Mouse (Mus musculus) hindbrain, embryonic 11.5 days (tissue): ENCODE results near the gene Cbll1. TPM values are rescaled to one million over a fixed set of nuclear protein-coding genes. Genes with fewer than 3 reads are reported as not detected.
"Not testable (repeated sequence)": the region's sequence is repeated elsewhere in the genome, so short reads cannot be mapped to it uniquely, and the experiment has no call there.

ENCODE experiments used
- ATAC-seq: fragments of 200-750 bp; cut with Nextera tagmentation; 2 replicates; pipeline ENCODE4 v1.8.0; 2017; ENCODE audit warnings: mild to moderate bottlenecking, moderate TSS enrichment, moderate library complexity; ENCODE audit not compliant: low FRiP score
- DNase-seq: peaks from one replicate; pipeline ENCODE4 v3.0.0-alpha.2; 2015; ENCODE audit warnings: low spot score
- H3K27ac ChIP-seq: fragments of 300-500 bp; sonication (generic); 2 replicates; pipeline ENCODE4 v1.5.1; 2014; ENCODE audit warnings: mild to moderate bottlenecking, low read depth, low read length
- H3K27me3 ChIP-seq: fragments of 300-500 bp; sonication (generic); 2 replicates; pipeline ENCODE4 v1.6.1; 2014; ENCODE audit warnings: mild to moderate bottlenecking, low read length, moderate library complexity, mixed read lengths; ENCODE audit not compliant: control insufficient read depth, insufficient read depth
- H3K36me3 ChIP-seq: fragments of 300-500 bp; sonication (generic); 2 replicates; pipeline ENCODE4 v1.6.1; 2014; ENCODE audit warnings: mild to moderate bottlenecking, low read length, moderate library complexity, mixed read lengths; ENCODE audit not compliant: control insufficient read depth, insufficient read depth
- H3K4me1 ChIP-seq: fragments of 300-500 bp; sonication (generic); replicated peaks from 2 replicates; pipeline ENCODE4 v1.6.1; 2014; ENCODE audit warnings: low read length, mixed read lengths; ENCODE audit not compliant: control insufficient read depth, insufficient read depth
- H3K4me2 ChIP-seq: fragments of 300-500 bp; sonication (generic); replicated peaks from 2 replicates; pipeline ENCODE4 v1.6.1; 2014; ENCODE audit warnings: mild to moderate bottlenecking, low read depth, low read length
- H3K4me3 ChIP-seq: fragments of 300-500 bp; sonication (generic); 2 replicates; pipeline ENCODE4 v1.5.1; 2014; ENCODE audit warnings: low read depth, low read length
- H3K9ac ChIP-seq: fragments of 300-500 bp; sonication (generic); 2 replicates; pipeline ENCODE4 v1.6.1; 2014; ENCODE audit warnings: low read depth, low read length
- H3K9me3 ChIP-seq: fragments of 300-500 bp; sonication (generic); 2 replicates; pipeline ENCODE4 v1.6.1; 2016; ENCODE audit warnings: low read length; ENCODE audit not compliant: control insufficient read depth
- WGBS: fragments of 180-500 bp; shearing (Covaris S2); extraction: QIAGEN DNeasy Blood & Tissue Kit; methylation state at CpG from one replicate; pipeline ENCODE4 v1.1.7; 2014; 5-methylcytosine and 5-hydroxymethylcytosine counted together
- polyA plus RNA-seq: library from polyadenylated mRNA; unstranded; fragments of >200 nt; fragmentation: Nextera tagmentation; extraction: Ambion mirVana; gene quantifications from 2 replicates; pipeline ENCODE4 v1.2.1, GENCODE M21; 2014

Cbll1 gene
- polyA plus RNA-seq, 1 experiment from 2014 or later: 25.3 TPM

DNA sequence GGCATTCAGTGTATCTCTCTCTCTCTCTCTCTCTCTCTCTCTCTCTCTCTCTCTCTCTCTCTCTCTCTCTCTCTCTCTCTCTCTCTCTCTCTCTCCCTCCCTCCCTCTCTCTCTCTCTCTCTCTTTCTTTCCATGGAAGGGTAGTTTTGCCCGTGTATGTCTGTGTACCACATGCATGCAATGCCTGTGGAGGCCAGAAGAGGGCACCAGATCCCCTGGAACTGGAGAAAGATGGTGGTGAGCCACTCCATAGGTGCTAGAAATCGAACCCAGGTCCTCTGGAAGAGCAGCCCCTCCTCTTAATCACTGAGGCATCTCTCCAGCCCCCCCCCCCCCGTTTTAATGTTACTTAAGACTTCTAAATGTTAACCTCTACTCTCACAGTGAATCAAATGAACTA lies 39.1 kb downstream of the Cbll1 start:
- ATAC-seq, H3K27me3 ChIP-seq, H3K4me3 ChIP-seq, H3K9me3 ChIP-seq, H3K4me1 ChIP-seq, H3K9ac ChIP-seq, H3K36me3 ChIP-seq, H3K4me2 ChIP-seq, H3K27ac ChIP-seq: not testable (repeated sequence)
- DNase-seq: peak; percentile 16
- WGBS: 33% methylated on average over 3 of the region's 3 CpGs

DNA sequence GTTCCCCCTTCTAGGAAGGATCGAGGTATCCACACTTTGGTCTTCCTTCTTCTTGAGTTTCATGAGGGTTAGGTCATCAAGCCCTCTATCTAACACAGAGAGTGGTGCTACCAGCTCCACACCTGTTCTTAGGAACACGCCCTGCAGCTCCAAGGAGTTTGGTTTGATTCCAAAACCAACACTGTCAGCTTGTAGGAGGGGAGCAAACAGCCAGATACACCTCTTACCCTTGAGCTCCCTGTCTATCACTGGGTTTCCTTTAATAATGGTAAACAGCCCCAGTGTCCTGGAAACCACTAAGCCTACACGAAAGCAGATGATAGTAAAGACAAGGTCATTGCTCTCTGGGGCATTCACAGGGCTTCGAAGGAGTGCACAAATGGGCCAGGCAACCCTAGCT lies 40.9 kb downstream of the Cbll1 start:
- H3K27ac ChIP-seq: no peak overlapping the region
- no peak for ATAC-seq
- no peak overlapping the region for H3K4me2 ChIP-seq
- H3K4me1 ChIP-seq: no peaks in the 10 kb centered on the region
- H3K4me3 ChIP-seq: no peak overlapping the region
- 85% methylated on average over 4 of the region's 4 CpGs for WGBS
- H3K27me3 ChIP-seq: no peaks in the 10 kb centered on the region
- no peak overlapping the region for H3K9ac ChIP-seq
- no peak for DNase-seq
- no peaks in the 10 kb centered on the region for H3K9me3 ChIP-seq
- H3K36me3 ChIP-seq: no peaks in the 10 kb centered on the region

- H3K9ac ChIP-seq: no peak overlapping the region
- DNase-seq (no peak), ATAC-seq (no peak)
- H3K27me3 ChIP-seq: no peaks in the 10 kb centered on the region
- H3K4me1 ChIP-seq: no peaks in the 10 kb centered on the region
- WGBS: 94% methylated on average over 9 of the region's 9 CpGs
- H3K9me3 ChIP-seq: no peaks in the 10 kb centered on the region
- no peak overlapping the region for H3K4me3 ChIP-seq
- H3K4me2 ChIP-seq: no peak overlapping the region
- no peak overlapping the region for H3K27ac ChIP-seq
- no peaks in the 10 kb centered on the region for H3K36me3 ChIP-seq
These were observed 43.1 kb downstream of the Cbll1 start for GRCm38 (mm10) chr12:31456271-31456670.

GRCm38 (mm10) chr12:31449341-31449740 lies 50.1 kb downstream of the Cbll1 start:
- no peak overlapping the region for H3K4me3 ChIP-seq

GRCm38 (mm10) chr12:31444827-31445226 lies 54.6 kb downstream of the Cbll1 start:
- H3K27me3 ChIP-seq: no peaks in the 10 kb centered on the region
- no peak for DNase-seq
- WGBS: 85% methylated on average over 6 of the region's 6 CpGs
- H3K4me3 ChIP-seq: no peak overlapping the region
- H3K4me1 ChIP-seq: no peaks in the 10 kb centered on the region
- H3K9ac ChIP-seq: no peak overlapping the region
- no peak overlapping the region for H3K4me2 ChIP-seq
- H3K9me3 ChIP-seq: no peaks in the 10 kb centered on the region
- no peak overlapping the region for H3K27ac ChIP-seq
- no peaks in the 10 kb centered on the region for H3K36me3 ChIP-seq
- ATAC-seq: no peak

More at GRCm38 (mm10) chr12:31449341-31449740, 50.1 kb downstream of the Cbll1 start:
- Histone ChIP-seq H3K36me3 (no peaks in the 10 kb centered on the region), H3K9ac (no peak overlapping the region), H3K4me1 (no peaks in the 10 kb centered on the region), H3K4me2 (no peak overlapping the region), H3K9me3 (no peaks in the 10 kb centered on the region), H3K27me3 (no peaks in the 10 kb centered on the region), H3K27ac (no peak overlapping the region)
- WGBS: 89% methylated on average over 3 of the region's 3 CpGs
- DNase-seq (no peak), ATAC-seq (no peak)

DNA sequence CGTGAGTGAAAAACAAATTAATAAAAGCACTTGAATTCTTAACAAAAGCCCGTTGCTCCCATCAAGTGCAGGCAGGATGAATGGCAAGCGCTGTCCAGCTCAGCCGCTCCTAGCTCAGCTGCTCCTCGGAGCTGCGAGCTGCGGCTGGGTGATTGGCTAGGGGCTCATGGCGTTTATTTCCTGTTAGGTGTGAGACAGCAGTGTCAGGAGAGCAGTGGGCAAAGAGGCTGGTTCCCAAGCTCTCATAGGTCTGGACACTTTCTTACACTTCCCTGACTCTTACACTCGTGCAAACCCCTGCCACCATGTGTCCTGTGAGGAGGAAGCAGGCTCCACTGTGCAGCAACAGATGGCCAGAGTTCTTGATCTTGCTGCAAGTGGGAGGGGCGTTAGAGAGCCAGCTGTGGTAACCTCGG lies 55.3 kb downstream of the Cbll1 start:
- Histone ChIP-seq H3K27ac (no peak overlapping the region), H3K4me2 (peak overlapping the region; percentile 19), H3K4me1 (no peaks in the 10 kb centered on the region), H3K9ac (no peak overlapping the region), H3K9me3 (no peaks in the 10 kb centered on the region), H3K27me3 (no peaks in the 10 kb centered on the region), H3K36me3 (no peaks in the 10 kb centered on the region), H3K4me3 (no peak overlapping the region)
- peak; percentile 61 for DNase-seq
- WGBS: 2% methylated on average over 11 of the region's 11 CpGs
- ATAC-seq: peak; percentile 83

DNA sequence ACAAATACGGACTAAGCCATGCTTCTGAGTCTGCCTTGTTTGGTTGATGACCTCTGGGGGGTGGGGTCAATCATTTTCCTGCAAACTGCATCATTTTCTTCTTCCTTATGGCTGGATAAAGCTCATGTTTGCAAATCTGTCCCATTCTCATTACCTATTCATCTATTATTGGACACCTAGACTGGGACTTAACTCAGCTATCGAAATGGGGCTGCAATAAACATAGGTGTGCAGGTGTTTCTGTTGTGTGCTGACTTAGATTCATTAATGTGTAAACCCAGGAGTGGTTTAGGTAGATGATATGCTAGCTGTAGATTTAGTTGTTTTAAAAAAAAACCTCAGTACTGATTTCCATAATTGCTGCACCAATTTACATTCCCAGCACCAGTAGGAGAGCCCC lies 59.8 kb downstream of the Cbll1 start:
- Histone ChIP-seq H3K27ac (no peak overlapping the region), H3K4me2 (no peak overlapping the region), H3K36me3 (no peaks in the 10 kb centered on the region), H3K9ac (no peak overlapping the region), H3K9me3 (no peaks in the 10 kb centered on the region), H3K27me3 (no peaks in the 10 kb centered on the region), H3K4me1 (no peaks in the 10 kb centered on the region), H3K4me3 (no peak overlapping the region)
- no peak for DNase-seq
- ATAC-seq: no peak
- WGBS: 82% methylated on average over 2 of the region's 2 CpGs

DNA sequence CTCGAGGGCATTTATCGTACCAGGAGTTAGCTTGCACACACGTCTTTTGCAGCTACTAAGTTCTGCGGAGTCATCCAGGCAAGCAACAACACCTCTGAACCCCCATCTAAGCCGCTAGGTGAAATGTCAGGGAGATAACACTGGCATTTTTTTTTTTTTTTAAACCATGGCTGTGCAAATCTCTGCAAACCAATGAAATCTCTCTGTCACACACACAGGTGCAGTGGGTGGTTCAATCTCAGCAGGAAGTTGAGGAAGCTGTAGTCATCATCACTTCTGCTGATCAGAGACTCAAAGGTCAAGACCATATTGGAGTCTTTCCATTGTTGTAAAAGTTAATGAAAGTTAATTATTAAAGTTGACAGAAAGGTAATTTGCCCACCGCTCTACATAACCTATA lies 61.6 kb downstream of the Cbll1 start:
- Histone ChIP-seq H3K9me3 (no peaks in the 10 kb centered on the region), H3K27ac (no peak overlapping the region), H3K27me3 (no peaks in the 10 kb centered on the region), H3K4me2 (no peak overlapping the region), H3K4me3 (no peak overlapping the region), H3K4me1 (no peaks in the 10 kb centered on the region), H3K9ac (no peak overlapping the region), H3K36me3 (no peaks in the 10 kb centered on the region)
- ATAC-seq (no peak), DNase-seq (no peak)
- 81% methylated on average over 6 of the region's 6 CpGs for WGBS
